Mouse (Mus musculus) limb, embryonic 12.5 days (tissue): ENCODE results near the gene Crb2. TPM values are rescaled to one million over a fixed set of nuclear protein-coding genes. Genes with fewer than 3 reads are reported as not detected.

Experiments
- ATAC-seq: fragments of 200-750 bp; cut with Nextera tagmentation; 2 replicates; pipeline ENCODE4 v1.8.0; 2017; ENCODE audit warnings: low read depth, moderate TSS enrichment; ENCODE audit not compliant: insufficient number of reproducible peaks, insufficient read depth, low FRiP score, low TSS enrichment
- H3K27ac ChIP-seq: fragments of 300-500 bp; sonication (generic); 2 replicates; pipeline ENCODE4 v1.5.1; 2016; ENCODE audit warnings: mild to moderate bottlenecking, moderate library complexity
- H3K27me3 ChIP-seq: fragments of 300-500 bp; sonication (generic); 2 replicates; pipeline ENCODE4 v1.6.1; 2016; ENCODE audit warnings: mild to moderate bottlenecking, moderate library complexity
- H3K36me3 ChIP-seq: fragments of 300-500 bp; sonication (generic); 2 replicates; pipeline ENCODE4 v1.6.1; 2016; ENCODE audit warnings: mild to moderate bottlenecking, moderate library complexity
- H3K4me1 ChIP-seq: fragments of 300-500 bp; sonication (generic); replicated peaks from 2 replicates; pipeline ENCODE4 v1.6.1; 2016
- H3K4me2 ChIP-seq: fragments of 300-500 bp; sonication (generic); 2 replicates; pipeline ENCODE4 v1.6.1; 2016; ENCODE audit warnings: mild to moderate bottlenecking, moderate library complexity
- H3K4me3 ChIP-seq: fragments of 300-500 bp; sonication (generic); replicated peaks from 2 replicates; pipeline ENCODE4 v1.5.1; 2016; ENCODE audit warnings: mild to moderate bottlenecking
- H3K9ac ChIP-seq: fragments of 300-500 bp; sonication (generic); replicated peaks from 2 replicates; pipeline ENCODE4 v1.6.1; 2016; ENCODE audit warnings: mild to moderate bottlenecking, moderate library complexity
- H3K9me3 ChIP-seq: fragments of 300-500 bp; sonication (generic); 2 replicates; pipeline ENCODE4 v1.6.1; 2016; ENCODE audit warnings: mild to moderate bottlenecking, moderate library complexity
- WGBS: fragments of 180-500 bp; shearing (Covaris S2); methylation state at CpG from one replicate; pipeline ENCODE4 v1.1.7; 2016; 5-methylcytosine and 5-hydroxymethylcytosine counted together
- polyA plus RNA-seq: library from polyadenylated mRNA; unstranded; fragments of >200 nt; fragmentation: Nextera tagmentation; extraction: Ambion mirVana; gene quantifications from 2 replicates; pipeline ENCODE4 v1.2.1, GENCODE M21; 2016

The Crb2 gene
- polyA plus RNA-seq, 1 experiment from 2014 or later = 0.95 TPM

DNA sequence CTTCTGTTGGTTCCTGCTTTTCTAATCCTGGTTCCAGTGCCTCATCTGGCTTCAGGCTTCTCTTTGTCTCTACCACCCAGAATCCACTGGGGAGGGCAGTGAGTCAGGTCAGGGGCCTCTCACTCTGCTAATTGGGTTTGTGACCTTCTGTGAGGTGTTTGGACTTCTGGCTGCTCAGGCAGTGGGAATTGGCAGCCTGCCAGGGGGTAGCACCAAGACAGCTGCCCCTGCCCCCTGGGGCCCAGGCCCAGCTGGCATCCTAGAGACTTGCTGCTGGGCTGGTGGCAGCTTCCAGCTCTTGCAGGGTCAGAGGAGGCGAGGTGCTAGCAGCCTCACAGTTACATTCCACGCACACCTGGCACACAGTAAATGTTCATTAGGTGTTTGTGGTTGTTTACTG, 35.6 kb downstream of the Crb2 start:
- H3K36me3 ChIP-seq = peaks cover 20% of the 10 kb centered on the region
- H3K4me1 ChIP-seq = peaks cover 14% of the 10 kb centered on the region
- no peak overlapping the region for H3K27ac ChIP-seq
- no peak for ATAC-seq
- no peak overlapping the region for H3K4me3 ChIP-seq
- no peak overlapping the region for H3K9ac ChIP-seq
- H3K4me2 ChIP-seq = no peak overlapping the region
- no peaks in the 10 kb centered on the region for H3K9me3 ChIP-seq
- H3K27me3 ChIP-seq = no peaks in the 10 kb centered on the region
- 55% methylated on average over 2 of the region's 2 CpGs for WGBS

DNA sequence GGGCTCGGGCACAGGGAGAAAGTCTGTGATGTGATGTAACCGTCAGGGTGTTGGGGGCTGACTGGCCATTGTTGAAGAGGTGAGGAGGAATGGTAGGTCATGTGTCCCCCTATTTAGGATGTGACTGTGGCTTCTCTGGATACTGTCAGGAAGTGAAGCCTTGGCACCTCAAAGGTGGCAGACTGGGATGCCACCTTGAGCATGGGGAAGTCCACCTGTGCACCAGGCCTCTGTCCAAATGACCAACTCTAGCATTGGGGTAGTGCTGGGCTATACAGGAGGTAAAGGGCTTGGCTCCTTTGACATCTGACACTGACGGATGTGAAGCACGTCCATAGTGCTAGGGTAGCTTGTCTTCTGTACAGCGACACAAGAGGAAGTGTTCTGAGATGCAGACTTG, 36.4 kb downstream of the Crb2 start:
- Histone ChIP-seq H3K9ac (no peak overlapping the region), H3K4me3 (no peak overlapping the region), H3K9me3 (no peaks in the 10 kb centered on the region), H3K4me2 (no peak overlapping the region), H3K36me3 (peaks cover 20% of the 10 kb centered on the region), H3K27ac (no peak overlapping the region), H3K27me3 (no peaks in the 10 kb centered on the region), H3K4me1 (peaks cover 14% of the 10 kb centered on the region)
- 88% methylated on average over 5 of the region's 5 CpGs for WGBS
- no peak for ATAC-seq

- ATAC-seq = no peak
- peaks cover 21% of the 10 kb centered on the region for H3K4me1 ChIP-seq
- H3K4me3 ChIP-seq = no peak overlapping the region
- no peaks in the 10 kb centered on the region for H3K9me3 ChIP-seq
- no peak overlapping the region for H3K9ac ChIP-seq
- peaks cover 17% of the 10 kb centered on the region for H3K36me3 ChIP-seq
- 86% methylated on average over 8 of the region's 8 CpGs for WGBS
- no peaks in the 10 kb centered on the region for H3K27me3 ChIP-seq
- H3K4me2 ChIP-seq = no peak overlapping the region
- H3K27ac ChIP-seq = no peak overlapping the region
Observed at GRCm38 (mm10) chr2:37814820-37815361, 38.8 kb downstream of the Crb2 start.

DNA sequence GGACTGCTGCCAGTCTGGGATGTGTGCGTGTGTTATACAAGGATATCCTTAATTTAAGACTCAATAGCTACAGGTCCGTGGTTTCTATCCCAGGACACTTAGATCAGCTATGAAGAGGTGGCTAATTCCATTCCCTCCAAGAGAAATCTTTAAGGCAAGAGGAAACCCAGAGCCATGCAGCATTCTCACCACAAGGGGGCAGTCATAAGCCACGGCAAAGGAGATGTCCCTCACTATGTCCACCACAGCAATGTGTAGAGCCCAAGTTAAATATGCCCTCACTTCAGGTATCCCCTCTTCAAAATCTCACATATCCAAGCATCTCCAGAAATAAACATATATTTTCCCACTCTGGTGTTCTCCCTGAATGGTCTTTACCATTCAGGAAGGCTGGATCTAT, 39.6 kb downstream of the Crb2 start:
- Histone ChIP-seq H3K4me3 (no peak overlapping the region), H3K4me2 (no peak overlapping the region), H3K9ac (no peak overlapping the region), H3K27ac (no peak overlapping the region), H3K27me3 (no peaks in the 10 kb centered on the region), H3K4me1 (peaks cover 21% of the 10 kb centered on the region), H3K36me3 (peaks cover 17% of the 10 kb centered on the region), H3K9me3 (no peaks in the 10 kb centered on the region)
- no peak for ATAC-seq
- WGBS = 8% methylated on average over 3 of the region's 3 CpGs

- Histone ChIP-seq H3K36me3 (0 out of 2 replicates have a peak, but pooled peaks cover 5% of the 10 kb centered on the region), H3K9ac (no peak overlapping the region), H3K4me3 (no peak overlapping the region), H3K4me2 (no peak overlapping the region), H3K4me1 (peaks cover 8% of the 10 kb centered on the region; the same call in 1 of the 2 replicates), H3K9me3 (no peaks in the 10 kb centered on the region), H3K27me3 (no peaks in the 10 kb centered on the region), H3K27ac (no peak overlapping the region)
- WGBS = 19% methylated on average over 5 of the region's 5 CpGs
- no peak for ATAC-seq
Observed at GRCm38 (mm10) chr2:37818761-37819525, 42.9 kb downstream of the Crb2 start.

GRCm38 (mm10) chr2:37819526-37820152, 43.6 kb downstream of the Crb2 start:
- Histone ChIP-seq H3K9ac (no peak overlapping the region), H3K4me3 (no peak overlapping the region), H3K36me3 (0 out of 2 replicates have a peak, but pooled peaks cover 5% of the 10 kb centered on the region), H3K9me3 (no peaks in the 10 kb centered on the region), H3K27ac (no peak overlapping the region), H3K27me3 (no peaks in the 10 kb centered on the region), H3K4me1 (peaks cover 8% of the 10 kb centered on the region; the same call in 1 of the 2 replicates), H3K4me2 (no peak overlapping the region)
- 56% methylated on average over 4 of the region's 4 CpGs for WGBS
- ATAC-seq = no peak

- WGBS = 63% methylated on average over 5 of the region's 5 CpGs
- no peak for ATAC-seq
- H3K4me3 ChIP-seq = no peak overlapping the region
- H3K27ac ChIP-seq = no peak overlapping the region
- no peak overlapping the region for H3K4me2 ChIP-seq
- no peak overlapping the region for H3K9ac ChIP-seq
- H3K9me3 ChIP-seq = no peaks in the 10 kb centered on the region
- H3K27me3 ChIP-seq = no peaks in the 10 kb centered on the region
- H3K4me1 ChIP-seq = peaks cover 8% of the 10 kb centered on the region; the same call in 1 of the 2 replicates
- H3K36me3 ChIP-seq = no peaks in the 10 kb centered on the region
Observed at GRCm38 (mm10) chr2:37822122-37822521, 46.1 kb downstream of the Crb2 start.

- Histone ChIP-seq H3K4me3 (no peak overlapping the region), H3K27me3 (no peaks in the 10 kb centered on the region), H3K9me3 (no peaks in the 10 kb centered on the region), H3K4me2 (no peak overlapping the region), H3K27ac (no peak overlapping the region), H3K4me1 (peaks cover 8% of the 10 kb centered on the region; the same call in 1 of the 2 replicates), H3K9ac (no peak overlapping the region), H3K36me3 (no peaks in the 10 kb centered on the region)
- WGBS = 82% methylated on average over 2 of the region's 2 CpGs
- no peak for ATAC-seq
Observed at GRCm38 (mm10) chr2:37823826-37824225, 47.8 kb downstream of the Crb2 start.

- Histone ChIP-seq H3K27ac (no peak overlapping the region), H3K9me3 (no peaks in the 10 kb centered on the region), H3K4me2 (no peak overlapping the region), H3K27me3 (no peaks in the 10 kb centered on the region; the same call in 1 of the 2 replicates), H3K36me3 (0 out of 2 replicates have a peak, but pooled peaks cover 3% of the 10 kb centered on the region), H3K4me3 (no peak overlapping the region), H3K9ac (no peak overlapping the region), H3K4me1 (peaks cover 22% of the 10 kb centered on the region; the same call in 1 of the 2 replicates)
- no peak for ATAC-seq
- 62% methylated on average over 9 of the region's 9 CpGs for WGBS
Observed at GRCm38 (mm10) chr2:37829758-37830275, 53.8 kb downstream of the Crb2 start.

DNA sequence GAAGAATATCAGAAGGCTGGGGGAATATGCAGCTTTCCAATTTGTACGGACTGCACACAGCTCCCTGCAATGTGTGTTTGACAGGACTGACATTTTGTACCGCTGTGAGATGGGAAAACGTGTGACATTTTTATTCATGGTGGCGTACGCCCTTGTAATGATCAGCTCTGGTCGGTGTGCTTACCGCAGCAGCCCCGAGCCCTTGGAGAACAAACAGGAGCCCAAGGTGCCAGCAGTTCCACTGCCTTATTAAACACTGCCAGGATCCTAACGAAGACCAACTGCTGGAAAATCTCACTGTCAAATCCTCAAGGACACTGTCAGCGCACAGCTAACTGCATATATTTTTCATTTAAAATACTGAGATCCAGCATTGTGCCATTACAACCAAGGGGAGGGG, 56.2 kb downstream of the Crb2 start:
- no peak overlapping the region for H3K27ac ChIP-seq
- WGBS = 42% methylated on average over 10 of the region's 10 CpGs
- no peaks in the 10 kb centered on the region; the same call in 1 of the 2 replicates for H3K27me3 ChIP-seq
- H3K4me1 ChIP-seq = peaks cover 22% of the 10 kb centered on the region; the same call in 1 of the 2 replicates
- no peak overlapping the region for H3K9ac ChIP-seq
- 0 out of 2 replicates have a peak, but pooled peaks cover 3% of the 10 kb centered on the region for H3K36me3 ChIP-seq
- no peaks in the 10 kb centered on the region for H3K9me3 ChIP-seq
- H3K4me2 ChIP-seq = no peak overlapping the region
- H3K4me3 ChIP-seq = no peak overlapping the region
- ATAC-seq = no peak

GRCm38 (mm10) chr2:37836926-37837325, 60.9 kb downstream of the Crb2 start:
- Histone ChIP-seq H3K27me3 (no peaks in the 10 kb centered on the region), H3K36me3 (peaks cover 7% of the 10 kb centered on the region), H3K9me3 (no peaks in the 10 kb centered on the region), H3K9ac (no peak overlapping the region), H3K4me3 (no peak overlapping the region), H3K27ac (no peak overlapping the region), H3K4me2 (no peak overlapping the region), H3K4me1 (peaks cover 9% of the 10 kb centered on the region)
- 93% methylated on average over 3 of the region's 3 CpGs for WGBS
- ATAC-seq = no peak
